Mouse (Mus musculus): ENCODE measurements around the gene 2900026A02Rik. TPM values are rescaled to one million over a fixed set of nuclear protein-coding genes. Genes with fewer than 3 reads are reported as not detected.

2900026A02Rik gene
- polyA plus RNA-seq, 1 experiment from 2014 or later = 12.6 TPM

DNA sequence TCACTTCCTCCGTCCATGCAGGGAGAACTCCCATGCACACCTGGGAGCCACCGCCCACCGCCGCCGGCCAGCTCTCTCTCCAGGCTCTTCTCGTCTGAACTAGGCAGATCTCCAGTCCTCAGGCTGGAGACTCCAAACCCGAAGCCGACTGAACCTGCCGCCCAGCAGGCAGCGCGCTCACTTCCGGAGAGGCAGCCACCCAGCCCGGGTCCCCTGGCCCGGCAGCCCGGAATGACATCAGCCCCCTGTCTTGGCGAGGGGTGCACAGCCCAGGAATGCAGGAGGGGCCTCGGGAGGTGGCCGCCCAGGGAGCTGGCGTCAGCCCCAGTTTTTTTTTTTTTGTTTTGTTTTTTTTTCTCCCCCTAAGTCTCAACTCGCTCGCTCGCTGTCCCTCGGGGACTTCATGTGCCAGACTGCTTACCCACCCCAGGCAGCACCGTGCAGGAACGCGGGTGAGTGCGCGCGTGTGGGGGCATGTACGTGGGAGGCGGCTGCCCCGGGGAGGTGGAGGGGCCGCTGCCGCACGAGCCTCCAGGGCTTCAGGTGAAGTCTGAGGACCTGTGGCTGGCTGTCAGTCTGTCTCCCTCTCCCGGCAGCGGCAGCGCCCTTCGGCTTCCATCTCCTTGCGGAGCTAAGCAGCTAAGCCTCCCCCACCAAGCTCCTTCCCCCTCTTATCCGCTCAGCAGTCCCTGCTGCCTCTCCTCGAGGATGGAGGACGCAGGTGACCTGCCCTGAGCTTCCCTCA lies 82.5 kb downstream of the 2900026A02Rik start:
- Histone ChIP-seq H3K4me2 (ENCODE audit: low read depth, low read length) (peak overlapping the region; percentile 90), H3K9me3 (ENCODE audit: control insufficient read depth, low read length) (0 out of 2 replicates have a peak, but pooled peaks cover 4% of the 10 kb centered on the region), H3K9ac (ENCODE audit: low read length) (peak overlapping the region; percentile 75), H3K4me3 (ENCODE audit: low read length) (peak overlapping the region; percentile 56), H3K36me3 (ENCODE audit: control insufficient read depth, insufficient read depth, low read length) (no peaks in the 10 kb centered on the region), H3K27ac (ENCODE audit: low read length) (peak overlapping the region; percentile 95), H3K27me3 (ENCODE audit: control insufficient read depth, insufficient read depth, low read depth, low read length) (no peaks in the 10 kb centered on the region; the same call in 1 of the 2 replicates), H3K4me1 (replicated peaks; ENCODE audit: control insufficient read depth, insufficient read depth, low read length) (peaks cover 22% of the 10 kb centered on the region)
- peak; percentile 83 for ATAC-seq (ENCODE audit: low read depth)
- under 1% methylated on average over 43 of the region's 43 CpGs for WGBS

DNA sequence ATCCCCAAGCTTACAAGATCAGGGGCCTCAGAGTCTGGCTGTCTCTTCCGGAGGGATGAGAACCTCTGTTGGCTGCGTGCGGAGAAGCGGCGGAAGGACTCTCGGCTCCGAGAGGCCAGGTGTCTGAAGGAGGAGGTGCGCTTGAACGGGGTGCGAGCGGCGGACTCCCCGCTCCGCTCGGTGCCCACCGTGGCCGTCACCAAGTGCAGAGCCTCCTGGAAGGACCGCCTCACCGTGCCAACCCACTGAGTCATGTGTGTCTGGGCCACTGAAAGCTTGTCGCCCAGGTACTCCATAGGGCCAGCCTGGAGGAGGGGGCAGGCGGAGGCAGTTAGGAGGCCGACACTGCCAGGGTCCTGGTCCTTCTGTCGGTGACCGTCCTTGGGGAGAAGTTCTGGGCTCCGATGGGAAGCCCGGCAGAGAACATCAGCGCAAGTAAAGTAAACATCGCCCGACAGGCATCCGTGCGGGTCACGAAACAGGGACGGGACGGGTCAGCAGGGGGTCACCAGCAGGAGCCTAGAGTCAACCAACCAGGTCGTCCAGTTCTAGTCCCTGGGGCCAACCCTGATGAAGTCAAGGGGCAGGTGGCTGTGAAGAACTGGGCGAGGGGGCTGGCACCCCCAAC lies 83.2 kb downstream of the 2900026A02Rik start:
- H3K4me1 ChIP-seq (replicated peaks; ENCODE audit: control insufficient read depth, insufficient read depth, low read length) = peaks cover 24% of the 10 kb centered on the region
- 2% methylated on average over 36 of the region's 36 CpGs for WGBS
- no peak for ATAC-seq (ENCODE audit: low read depth)

DNA sequence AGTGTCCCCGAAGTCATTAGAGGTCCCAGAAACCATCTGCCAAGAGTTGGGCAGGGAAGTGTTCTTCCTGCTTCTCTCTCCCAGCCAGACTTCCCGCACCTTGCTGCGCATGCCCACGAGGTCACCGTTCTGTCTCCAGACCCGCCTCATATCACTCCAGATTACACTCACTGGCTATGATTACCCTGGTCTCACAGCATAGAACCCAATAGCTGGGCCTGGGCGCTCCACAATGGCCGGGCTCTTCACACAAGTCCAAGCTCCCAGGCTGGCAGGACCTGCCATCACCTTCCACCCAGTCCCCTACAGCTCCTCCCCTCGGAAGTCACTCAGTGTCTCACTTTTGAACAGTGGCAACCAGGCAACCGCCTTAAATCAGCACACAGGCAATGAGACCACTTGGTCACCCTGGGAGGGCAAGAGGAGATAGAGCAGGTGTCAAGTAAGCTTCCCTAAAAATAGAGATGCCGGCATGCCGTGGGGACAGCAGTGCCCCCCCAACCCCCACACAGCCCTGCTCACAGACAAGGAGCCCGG lies 84.0 kb downstream of the 2900026A02Rik start:
- no peak for ATAC-seq (ENCODE audit: low read depth)

More for the DNA sequence above, 83.2 kb downstream of the 2900026A02Rik start:
- Histone ChIP-seq H3K27ac (ENCODE audit: low read length) (peak overlapping the region; percentile 95), H3K9ac (ENCODE audit: low read length) (peak overlapping the region; percentile 75), H3K4me2 (ENCODE audit: low read depth, low read length) (peak overlapping the region; percentile 90), H3K9me3 (ENCODE audit: control insufficient read depth, low read length) (0 out of 2 replicates have a peak, but pooled peaks cover 4% of the 10 kb centered on the region), H3K4me3 (ENCODE audit: low read length) (peak overlapping the region; percentile 56), H3K36me3 (ENCODE audit: control insufficient read depth, insufficient read depth, low read length) (no peaks in the 10 kb centered on the region), H3K27me3 (ENCODE audit: control insufficient read depth, insufficient read depth, low read depth, low read length) (no peaks in the 10 kb centered on the region; the same call in 1 of the 2 replicates)

DNA sequence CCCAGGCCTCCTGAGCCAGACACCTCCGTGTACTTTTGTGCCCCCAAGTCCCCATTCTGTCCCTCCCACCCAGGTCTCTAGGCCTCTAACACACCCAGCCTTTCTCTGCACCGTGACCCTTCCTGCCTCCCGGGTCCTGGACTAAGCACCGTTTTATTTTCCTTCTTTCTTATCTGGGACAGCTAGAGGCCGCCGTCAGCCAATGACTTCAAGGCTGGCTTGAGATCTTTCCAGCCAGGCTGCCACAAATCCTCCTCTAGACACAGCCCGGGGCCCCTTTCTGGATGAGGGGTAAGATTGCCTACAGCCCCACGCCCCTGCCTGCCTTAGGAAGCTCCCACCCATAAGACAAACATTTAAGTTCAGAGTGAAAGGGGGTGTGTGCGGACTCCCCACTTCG lies 85.5 kb downstream of the 2900026A02Rik start:
- Histone ChIP-seq H3K27me3 (ENCODE audit: control insufficient read depth, insufficient read depth, low read depth, low read length) (no peaks in the 10 kb centered on the region; the same call in 1 of the 2 replicates), H3K4me1 (replicated peaks; ENCODE audit: control insufficient read depth, insufficient read depth, low read length) (peaks cover 31% of the 10 kb centered on the region), H3K36me3 (ENCODE audit: control insufficient read depth, insufficient read depth, low read length) (no peaks in the 10 kb centered on the region), H3K4me2 (ENCODE audit: low read depth, low read length) (peak overlapping the region; percentile 90), H3K27ac (ENCODE audit: low read length) (peak overlapping the region; percentile 95), H3K9ac (ENCODE audit: low read length) (peak overlapping the region; percentile 48), H3K4me3 (ENCODE audit: low read length) (peak overlapping the region; percentile 56), H3K9me3 (ENCODE audit: control insufficient read depth, low read length) (no peaks in the 10 kb centered on the region)
- ATAC-seq (ENCODE audit: low read depth) = no peak
- 12% methylated on average over 10 of the region's 10 CpGs for WGBS

More for the DNA sequence above, 84.0 kb downstream of the 2900026A02Rik start:
- Histone ChIP-seq H3K27me3 (ENCODE audit: control insufficient read depth, insufficient read depth, low read depth, low read length) (no peaks in the 10 kb centered on the region; the same call in 1 of the 2 replicates), H3K9me3 (ENCODE audit: control insufficient read depth, low read length) (0 out of 2 replicates have a peak, but pooled peaks cover 4% of the 10 kb centered on the region), H3K4me3 (ENCODE audit: low read length) (peak overlapping the region; percentile 56), H3K27ac (ENCODE audit: low read length) (peak overlapping the region; percentile 95), H3K9ac (ENCODE audit: low read length) (peak overlapping the region; percentile 75), H3K4me1 (replicated peaks; ENCODE audit: control insufficient read depth, insufficient read depth, low read length) (peaks cover 26% of the 10 kb centered on the region), H3K4me2 (ENCODE audit: low read depth, low read length) (peak overlapping the region; percentile 90), H3K36me3 (ENCODE audit: control insufficient read depth, insufficient read depth, low read length) (no peaks in the 10 kb centered on the region)
- WGBS = 33% methylated on average over 13 of the region's 13 CpGs

DNA sequence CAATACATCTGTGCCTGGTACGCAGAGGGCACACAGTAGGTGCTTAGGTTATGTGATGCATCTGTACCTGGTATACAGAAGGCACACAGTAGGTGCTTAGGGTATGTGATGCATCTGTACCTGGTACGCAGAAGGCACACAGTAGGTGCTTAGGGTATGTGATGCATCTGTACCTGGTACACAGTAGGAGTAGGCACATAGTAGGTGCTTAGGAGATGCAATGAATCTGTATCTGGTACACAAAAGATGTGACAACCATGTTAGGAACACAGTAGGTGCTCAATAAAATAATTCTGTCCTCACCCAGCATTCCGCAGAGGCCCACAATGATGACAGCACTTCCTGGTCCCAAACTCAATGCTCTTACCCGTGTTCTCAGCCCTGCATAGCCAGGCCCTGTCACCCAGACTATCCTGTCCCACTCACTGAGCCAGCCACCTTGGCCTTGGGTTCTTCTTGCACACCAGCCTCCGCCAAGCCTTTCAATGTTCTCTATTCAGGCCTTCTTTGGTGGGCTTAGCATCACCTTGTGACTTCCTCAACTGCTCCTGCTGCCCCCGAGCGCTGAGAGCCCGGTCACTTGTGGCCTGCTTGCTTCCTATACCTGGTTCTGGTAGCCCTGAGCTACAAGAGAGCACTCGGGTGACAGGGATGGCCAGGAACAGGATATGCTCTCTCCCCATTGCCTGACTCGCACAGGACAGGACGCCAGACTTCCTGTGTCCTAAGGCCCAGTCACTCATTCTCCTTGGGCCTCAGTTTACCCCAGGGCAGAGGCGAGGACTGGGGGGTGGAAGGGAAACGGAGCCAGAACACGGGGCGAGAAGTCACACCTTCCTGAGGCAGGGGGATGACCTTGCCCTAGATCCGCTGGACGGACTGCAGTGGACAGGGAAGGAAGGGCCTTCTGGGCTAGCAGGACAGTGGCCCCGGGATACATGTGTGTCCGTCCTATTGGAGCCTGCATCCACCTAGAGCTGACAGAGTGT lies 87.0 kb downstream of the 2900026A02Rik start:
- Histone ChIP-seq H3K9ac (ENCODE audit: low read length) (no peak overlapping the region), H3K4me3 (ENCODE audit: low read length) (no peak overlapping the region), H3K9me3 (ENCODE audit: control insufficient read depth, low read length) (no peaks in the 10 kb centered on the region), H3K36me3 (ENCODE audit: control insufficient read depth, insufficient read depth, low read length) (no peaks in the 10 kb centered on the region), H3K27ac (ENCODE audit: low read length) (peak overlapping the region; percentile 97), H3K27me3 (ENCODE audit: control insufficient read depth, insufficient read depth, low read depth, low read length) (no peaks in the 10 kb centered on the region; the same call in 1 of the 2 replicates), H3K4me1 (replicated peaks; ENCODE audit: control insufficient read depth, insufficient read depth, low read length) (peaks cover 24% of the 10 kb centered on the region), H3K4me2 (ENCODE audit: low read depth, low read length) (no peak overlapping the region)
- WGBS = 79% methylated on average over 19 of the region's 19 CpGs
- no peak for ATAC-seq (ENCODE audit: low read depth)

DNA sequence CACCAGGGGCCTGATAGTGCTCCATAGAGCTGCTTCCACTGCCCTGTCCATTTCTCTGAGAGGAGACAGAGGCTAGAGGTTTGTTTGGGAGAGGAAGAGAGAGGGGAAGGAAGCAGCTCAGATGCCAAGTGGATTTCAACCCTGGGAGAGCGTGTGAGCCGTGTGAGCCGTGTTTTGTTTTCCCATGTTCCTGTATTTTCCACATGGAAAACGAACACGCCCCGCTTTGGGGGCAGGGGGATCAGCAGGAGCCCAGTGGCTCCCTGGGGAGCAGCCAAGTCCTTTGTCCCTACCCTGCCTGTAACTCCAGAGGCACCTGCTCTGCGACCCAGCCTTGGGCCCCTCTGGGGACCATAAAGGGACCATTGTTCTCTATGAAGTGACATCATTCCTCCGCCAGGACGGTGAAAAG lies 88.0 kb downstream of the 2900026A02Rik start:
- Histone ChIP-seq H3K4me1 (replicated peaks; ENCODE audit: control insufficient read depth, insufficient read depth, low read length) (peaks cover 17% of the 10 kb centered on the region; the same call in 1 of the 2 replicates), H3K27ac (ENCODE audit: low read length) (peak overlapping the region; percentile 97), H3K4me2 (ENCODE audit: low read depth, low read length) (no peak overlapping the region; the same call in 1 of the 2 replicates), H3K9me3 (ENCODE audit: control insufficient read depth, low read length) (no peaks in the 10 kb centered on the region), H3K4me3 (ENCODE audit: low read length) (no peak overlapping the region), H3K27me3 (ENCODE audit: control insufficient read depth, insufficient read depth, low read depth, low read length) (no peaks in the 10 kb centered on the region; the same call in 1 of the 2 replicates), H3K36me3 (ENCODE audit: control insufficient read depth, insufficient read depth, low read length) (no peaks in the 10 kb centered on the region), H3K9ac (ENCODE audit: low read length) (peak overlapping the region; percentile 41)
- peak; percentile 87 for ATAC-seq (ENCODE audit: low read depth)
- WGBS = 37% methylated on average over 9 of the region's 9 CpGs

DNA sequence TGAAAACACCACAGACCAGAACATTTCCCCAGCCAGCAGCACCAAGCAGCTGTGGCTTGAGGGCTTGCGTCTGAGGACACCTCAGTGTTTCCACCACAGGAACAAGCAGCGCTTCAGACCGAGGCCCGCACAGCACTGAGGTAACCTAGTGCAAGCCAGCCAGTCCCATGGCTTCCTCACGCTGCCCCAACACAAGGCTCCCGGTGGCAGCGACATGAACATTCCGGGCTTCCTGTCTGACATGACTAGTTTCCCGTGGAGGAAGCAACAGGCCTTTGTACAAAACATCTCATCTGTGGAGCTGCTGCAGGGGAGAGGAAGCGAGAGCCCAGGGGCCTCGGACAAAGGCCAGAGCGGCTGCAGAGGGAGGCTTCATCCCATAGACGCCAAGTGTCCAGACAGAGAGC lies 88.4 kb downstream of the 2900026A02Rik start:
- WGBS = 36% methylated on average over 13 of the region's 13 CpGs
- Histone ChIP-seq H3K36me3 (ENCODE audit: control insufficient read depth, insufficient read depth, low read length) (no peaks in the 10 kb centered on the region), H3K4me2 (ENCODE audit: low read depth, low read length) (no peak overlapping the region; the same call in 1 of the 2 replicates), H3K9ac (ENCODE audit: low read length) (peak overlapping the region; percentile 41), H3K9me3 (ENCODE audit: control insufficient read depth, low read length) (no peaks in the 10 kb centered on the region), H3K27ac (ENCODE audit: low read length) (peak overlapping the region; percentile 97), H3K4me1 (replicated peaks; ENCODE audit: control insufficient read depth, insufficient read depth, low read length) (peaks cover 14% of the 10 kb centered on the region; the same call in 1 of the 2 replicates), H3K4me3 (ENCODE audit: low read length) (no peak overlapping the region), H3K27me3 (ENCODE audit: control insufficient read depth, insufficient read depth, low read depth, low read length) (no peaks in the 10 kb centered on the region; the same call in 1 of the 2 replicates)
- ATAC-seq (ENCODE audit: low read depth) = peak; percentile 43

DNA sequence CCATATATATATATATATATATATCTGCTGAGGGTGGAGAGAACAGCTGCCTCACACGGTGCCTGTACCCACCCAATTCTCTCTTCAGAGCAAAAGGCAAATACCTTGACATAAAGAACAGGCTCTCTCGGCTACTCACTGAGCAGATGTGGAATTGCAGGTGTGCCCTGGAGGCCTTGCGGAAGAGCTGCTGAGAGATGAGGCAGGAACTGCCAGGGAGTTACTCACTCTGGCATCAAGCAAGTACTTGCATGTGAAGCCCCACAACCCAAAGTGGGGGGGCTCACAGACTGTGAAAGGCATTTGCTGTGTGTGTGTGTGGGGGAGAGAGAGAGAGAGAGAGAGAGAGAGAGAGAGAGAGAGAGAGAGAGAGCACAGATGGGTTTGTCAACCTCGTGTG lies 92.6 kb downstream of the 2900026A02Rik start:
- Histone ChIP-seq H3K27me3 (ENCODE audit: control insufficient read depth, insufficient read depth, low read depth, low read length) (no peaks in the 10 kb centered on the region), H3K4me1 (replicated peaks; ENCODE audit: control insufficient read depth, insufficient read depth, low read length) (peaks cover 13% of the 10 kb centered on the region; the same call in 1 of the 2 replicates), H3K4me3 (ENCODE audit: low read length) (no peak overlapping the region), H3K9ac (ENCODE audit: low read length) (no peak overlapping the region), H3K36me3 (ENCODE audit: control insufficient read depth, insufficient read depth, low read length) (no peaks in the 10 kb centered on the region), H3K4me2 (ENCODE audit: low read depth, low read length) (no peak overlapping the region), H3K9me3 (ENCODE audit: control insufficient read depth, low read length) (no peaks in the 10 kb centered on the region), H3K27ac (ENCODE audit: low read length) (no peak overlapping the region)
- WGBS = 51% methylated on average over 4 of the region's 4 CpGs
- ATAC-seq (ENCODE audit: low read depth) = no peak
